9 mouse cellular contexts compared by ENCODE assay signal in genomic region chr2:67566566-67566965, GRCm38 (mm10). TPM values are rescaled to one million over a fixed set of nuclear protein-coding genes. Genes with fewer than 3 reads are reported as not detected.
DNase-seq lines count a peak whose midpoint lies in the region; ATAC-seq lines count a peak whose summit lies in the region.
"Had no signal": no experiment of that assay in that cellular context is flagged by ENCODE, and none has a peak within 500 bp of the region (broad histone marks: within the 10 kb centered on the region; RNA-seq: fewer than 3 reads in every experiment).

No protein-coding gene starts in this region.

- no peak for ATAC-seq in heart, embryonic 11.5 days (replicated peaks; ENCODE audit: insufficient number of reproducible peaks, low FRiP score, low TSS enrichment)
- no peak for ATAC-seq in embryonic facial prominence, embryonic 12.5 days (ENCODE audit: insufficient number of reproducible peaks, insufficient read depth, low FRiP score, low TSS enrichment)
- ATAC-seq in intestine, embryonic 15.5 days, result no peak; the same call in 1 of the 2 replicates
- no peak for ATAC-seq in neural tube, embryonic 15.5 days (ENCODE audit: low FRiP score)

- WGBS in heart, embryonic 11.5 days (ENCODE audit: insufficient replicate concordance), result 2% methylated on average over 12 of the region's 12 CpGs
- 3% methylated on average over 12 of the region's 12 CpGs for WGBS in embryonic facial prominence, embryonic 12.5 days
- WGBS in intestine, embryonic 15.5 days, result 1% methylated on average over 12 of the region's 12 CpGs
- under 1% methylated on average over 12 of the region's 12 CpGs for WGBS in neural tube, embryonic 15.5 days

- no peaks in the 10 kb centered on the region for H3K9me3 ChIP-seq in heart, embryonic 11.5 days (replicated peaks; ENCODE audit: control insufficient read depth, low read length)
- no peaks in the 10 kb centered on the region for H3K9me3 ChIP-seq in embryonic facial prominence, embryonic 12.5 days
- H3K9me3 ChIP-seq in intestine, embryonic 15.5 days, result no peaks in the 10 kb centered on the region
- no peaks in the 10 kb centered on the region for H3K9me3 ChIP-seq in neural tube, embryonic 15.5 days (replicated peaks)

- DNase-seq in heart, adult 18-20 months, result no peak
- peak; percentile 5 for DNase-seq in CD4-positive helper T cell, adult 2 months (ENCODE audit: low read depth, low spot score)
- no peak for DNase-seq in frontal cortex, adult 2 months (ENCODE audit: extremely low spot score in 1 of 2, low spot score in 1 of 2)
- no peak for DNase-seq in thymus, postnatal 25 days

- H3K36me3 ChIP-seq in heart, embryonic 11.5 days (ENCODE audit: control insufficient read depth, insufficient read depth, low read length), result no peaks in the 10 kb centered on the region
- H3K36me3 ChIP-seq in embryonic facial prominence, embryonic 12.5 days, result no peaks in the 10 kb centered on the region
- H3K36me3 ChIP-seq in intestine, embryonic 15.5 days, result no peaks in the 10 kb centered on the region
- no peaks in the 10 kb centered on the region for H3K36me3 ChIP-seq in neural tube, embryonic 15.5 days

- H3K4me1 ChIP-seq in heart, embryonic 11.5 days (ENCODE audit: control insufficient read depth, insufficient read depth, low read length), result no peaks in the 10 kb centered on the region
- H3K4me1 ChIP-seq in embryonic facial prominence, embryonic 12.5 days, result peaks cover 11% of the 10 kb centered on the region; the same call in 1 of the 2 replicates
- peaks cover 9% of the 10 kb centered on the region; the same call in 1 of the 2 replicates for H3K4me1 ChIP-seq in intestine, embryonic 15.5 days (replicated peaks)
- H3K4me1 ChIP-seq in neural tube, embryonic 15.5 days, result peaks cover 12% of the 10 kb centered on the region

- peak overlapping the region; percentile 91 for H3K4me2 ChIP-seq in heart, embryonic 11.5 days
- H3K4me2 ChIP-seq in embryonic facial prominence, embryonic 12.5 days (replicated peaks), result peak overlapping the region; percentile 92
- peak overlapping the region; percentile 93 for H3K4me2 ChIP-seq in intestine, embryonic 15.5 days (replicated peaks)
- H3K4me2 ChIP-seq in neural tube, embryonic 15.5 days, result peak overlapping the region; percentile 92

- H3K4me3 ChIP-seq in heart, embryonic 11.5 days (ENCODE audit: low read depth, low read length), result peak overlapping the region; percentile 70
- H3K4me3 ChIP-seq in embryonic facial prominence, embryonic 12.5 days, result peak overlapping the region; percentile 75
- H3K4me3 ChIP-seq in intestine, embryonic 15.5 days (replicated peaks), result peak overlapping the region; percentile 70
- H3K4me3 ChIP-seq in neural tube, embryonic 15.5 days (replicated peaks), result peak overlapping the region; percentile 83

- peak overlapping the region; percentile 23; the same call in 1 of the 2 replicates for H3K9ac ChIP-seq in heart, embryonic 11.5 days (ENCODE audit: low read depth, low read length)
- H3K9ac ChIP-seq in embryonic facial prominence, embryonic 12.5 days, result peak overlapping the region; percentile 58
- H3K9ac ChIP-seq in intestine, embryonic 15.5 days, result 0 out of 2 replicates have a peak overlapping the region, but pooled peaks have one; percentile 53
- peak overlapping the region; percentile 74 for H3K9ac ChIP-seq in neural tube, embryonic 15.5 days (replicated peaks)

- H3K27me3 ChIP-seq in heart, embryonic 11.5 days (ENCODE audit: control insufficient read depth, insufficient read depth, low read length), result no peaks in the 10 kb centered on the region
- no peaks in the 10 kb centered on the region for H3K27me3 ChIP-seq in embryonic facial prominence, embryonic 12.5 days
- peaks cover 4% of the 10 kb centered on the region for H3K27me3 ChIP-seq in intestine, embryonic 15.5 days (replicated peaks)
- H3K27me3 ChIP-seq in neural tube, embryonic 15.5 days (replicated peaks), result no peaks in the 10 kb centered on the region
- H3K27me3 ChIP-seq: Patski had no signal

- no peak overlapping the region for H3K27ac ChIP-seq in heart, embryonic 11.5 days (ENCODE audit: low read depth, low read length)
- H3K27ac ChIP-seq in embryonic facial prominence, embryonic 12.5 days, result no peak overlapping the region
- no peak overlapping the region for H3K27ac ChIP-seq in intestine, embryonic 15.5 days
- H3K27ac ChIP-seq in neural tube, embryonic 15.5 days (replicated peaks), result peak overlapping the region; percentile 97

RNA-seq across cellular contexts. Expression of gene B3galt1, which starts 0.9 kb away (rescaled TPM):
- polyA plus RNA-seq in heart, embryonic 11.5 days (2014; fragmentation: Nextera tagmentation; extraction: Ambion mirVana), result 4.3 and 4.8 TPM in 2 replicates
- total RNA-seq in heart, adult 18-20 months (2021), result 1 to 10 TPM; 1.2 to 2.3 TPM
- polyA plus RNA-seq in embryonic facial prominence, embryonic 12.5 days (2016; fragmentation: Nextera tagmentation; extraction: Ambion mirVana), result 11.9 and 14.2 TPM in 2 replicates
- 2.6 and 4.1 TPM in 2 replicates for polyA plus RNA-seq in intestine, embryonic 15.5 days (2015; fragmentation: Nextera tagmentation; extraction: Ambion mirVana)
- polyA plus RNA-seq in neural tube, embryonic 15.5 days (2015; fragmentation: Nextera tagmentation; extraction: Ambion mirVana), result 48.0 and 59.7 TPM in 2 replicates
- polyA plus RNA-seq in frontal cortex, adult 2 months (2012; rRNA removed), result 25.4 and 26.4 TPM in 2 replicates

Comparison
In these comparisons a context has a peak if more than half of its experiments do, and no peak if none do; other contexts are left out.
1. H3K9ac ChIP-seq: peak in every context shown above with its lines; median percentile 74 in neural tube, embryonic 15.5 days; 58 in embryonic facial prominence, embryonic 12.5 days; 53 in intestine, embryonic 15.5 days; 23 in heart, embryonic 11.5 days.